Mouse (Mus musculus) megakaryocyte-erythroid progenitor cell, adult 5-6 weeks (primary cell): ENCODE measurements around the gene Cib1. TPM values are rescaled to one million over a fixed set of nuclear protein-coding genes. Genes with fewer than 3 reads are reported as not detected.

Experiments
- ATAC-seq: replicated peaks from 2 replicates; pipeline ENCODE4 v1.8.0; 2016; ENCODE audit warnings: mild to moderate bottlenecking, inconsistent platforms; ENCODE audit not compliant: severe bottlenecking, poor library complexity, low FRiP score, low TSS enrichment
- total RNA-seq, 2 experiments: library from RNA; stranded (forward) in 1 of 2; stranded (reverse) in 1 of 2; fragments of 200-1000, 215-1000 nt in 1 of 2; fragments of >200 nt in 1 of 2; fragmentation: Nextera tagmentation in 1 of 2; gene quantifications; 2 replicates each; pipeline ENCODE4 v1.2.3; 2014 to 2017

Gene Cib1
- total RNA-seq, 2 experiments from 2014 or later: 42.4 to 65.7 TPM

DNA sequence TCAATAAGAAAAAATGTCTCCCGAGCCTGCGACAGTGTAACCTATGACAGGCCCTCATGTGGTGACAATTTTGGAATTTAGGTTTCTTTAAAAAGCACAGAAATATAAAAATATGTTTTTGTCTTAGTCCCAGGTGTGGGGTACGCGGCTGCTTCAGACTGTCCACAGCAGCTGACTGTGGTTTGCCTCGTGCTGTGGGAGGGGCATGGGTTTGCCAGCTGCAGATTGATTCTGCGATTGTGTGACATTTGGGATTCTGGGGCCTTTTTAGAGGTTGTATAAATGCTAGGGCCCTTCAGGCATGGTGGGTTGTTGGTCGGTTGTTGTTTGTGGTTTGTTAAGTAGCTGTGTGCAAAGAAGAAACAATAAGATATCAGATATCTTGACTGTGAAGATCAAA is 27.7 kb downstream of the Cib1 start:
- ATAC-seq: no peak

DNA sequence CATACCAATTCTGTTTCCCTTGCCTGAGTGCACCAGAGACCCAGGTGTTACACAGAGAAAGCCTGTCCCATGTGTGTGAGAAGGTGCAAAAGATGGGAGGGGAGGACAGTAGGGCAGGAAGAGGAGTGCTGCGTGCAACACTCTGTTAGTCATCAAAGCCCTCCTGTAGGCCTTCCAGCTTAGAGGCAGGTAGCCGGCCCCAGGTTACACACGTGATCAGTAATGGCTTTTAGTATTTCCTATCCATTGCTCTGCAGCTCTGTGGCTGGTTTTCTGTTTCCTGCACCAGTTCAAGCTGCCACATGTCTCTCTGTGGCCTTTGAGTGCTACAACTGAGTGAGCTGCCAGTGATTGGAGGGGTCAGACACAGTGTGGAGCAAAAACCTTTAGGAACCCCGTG is 28.3 kb downstream of the Cib1 start:
- ATAC-seq: no peak

DNA sequence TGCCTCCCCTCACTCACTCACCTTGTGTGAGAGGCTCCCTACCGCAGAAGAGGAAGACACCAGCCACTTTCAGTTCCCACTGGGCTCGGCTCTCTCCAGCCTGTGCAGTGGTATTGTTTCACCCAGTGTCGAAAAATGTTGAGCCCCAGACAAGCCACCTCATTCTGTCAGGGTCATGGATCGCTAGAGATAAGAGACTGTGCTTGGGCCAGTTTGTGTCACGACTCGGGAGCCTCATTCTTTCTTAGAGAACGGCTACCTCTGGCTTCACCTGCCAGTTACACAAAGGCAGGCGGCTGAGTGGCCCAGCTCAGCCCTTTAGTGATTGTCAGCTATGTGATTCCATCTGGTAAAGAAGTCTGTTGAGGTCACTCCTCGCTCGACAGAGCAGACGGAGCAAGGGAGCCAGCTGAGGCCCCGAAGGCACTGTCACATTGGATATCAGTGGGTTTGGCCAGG is 28.9 kb downstream of the Cib1 start:
- 0 out of 2 replicates have a peak, but pooled peaks have one; percentile 6 for ATAC-seq

DNA sequence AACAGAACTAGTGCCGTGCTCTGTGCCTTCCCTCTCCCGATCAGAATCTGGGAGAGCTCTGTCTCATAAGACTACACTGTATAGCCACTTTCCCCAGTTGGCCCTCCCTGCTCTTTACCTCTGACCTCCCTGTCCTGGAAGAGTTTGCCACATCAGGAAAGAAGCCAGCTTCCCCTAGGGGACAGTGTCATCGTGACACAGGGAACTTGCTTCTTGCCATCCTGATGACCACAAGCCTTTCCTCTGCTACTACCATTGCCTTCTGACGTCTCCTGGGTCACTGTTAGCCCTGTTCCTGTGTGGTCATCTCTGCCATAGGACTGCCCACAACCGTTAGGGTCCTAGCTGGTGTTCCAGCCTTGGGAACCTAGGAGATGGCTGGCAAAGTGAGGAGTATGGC is 29.7 kb downstream of the Cib1 start:
- no peak for ATAC-seq

DNA sequence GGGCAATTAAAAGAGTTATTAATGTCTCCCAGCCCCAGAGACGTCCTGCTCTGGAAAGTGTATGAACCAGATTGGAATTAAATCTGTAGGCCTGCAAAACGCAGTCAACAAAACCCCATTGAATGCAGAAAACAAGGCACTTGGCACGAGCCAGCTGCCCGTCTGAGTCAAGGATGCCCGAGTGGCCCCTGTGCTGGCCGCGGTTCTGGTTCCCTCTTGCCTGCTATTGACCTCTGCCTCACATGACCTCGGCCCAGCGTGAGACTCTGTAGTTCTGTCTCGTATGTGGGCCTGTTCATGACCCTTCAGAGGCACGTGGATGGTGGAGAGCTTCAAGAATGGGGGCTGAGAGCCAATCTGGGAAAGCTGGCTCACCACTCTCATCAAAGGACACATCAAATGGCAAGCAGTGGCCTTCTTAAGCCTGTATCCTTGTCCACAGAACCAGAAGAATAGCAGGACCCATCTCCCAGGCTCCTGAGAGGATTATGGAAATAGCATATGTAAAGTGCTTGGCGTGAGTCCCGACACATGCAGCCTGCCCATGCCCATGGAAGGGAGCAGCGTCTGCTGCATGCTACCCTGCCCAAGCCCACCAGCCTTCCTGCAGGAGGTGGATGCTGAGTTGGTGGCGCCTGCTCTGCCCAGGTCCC is 30.6 kb downstream of the Cib1 start:
- ATAC-seq: no peak

DNA sequence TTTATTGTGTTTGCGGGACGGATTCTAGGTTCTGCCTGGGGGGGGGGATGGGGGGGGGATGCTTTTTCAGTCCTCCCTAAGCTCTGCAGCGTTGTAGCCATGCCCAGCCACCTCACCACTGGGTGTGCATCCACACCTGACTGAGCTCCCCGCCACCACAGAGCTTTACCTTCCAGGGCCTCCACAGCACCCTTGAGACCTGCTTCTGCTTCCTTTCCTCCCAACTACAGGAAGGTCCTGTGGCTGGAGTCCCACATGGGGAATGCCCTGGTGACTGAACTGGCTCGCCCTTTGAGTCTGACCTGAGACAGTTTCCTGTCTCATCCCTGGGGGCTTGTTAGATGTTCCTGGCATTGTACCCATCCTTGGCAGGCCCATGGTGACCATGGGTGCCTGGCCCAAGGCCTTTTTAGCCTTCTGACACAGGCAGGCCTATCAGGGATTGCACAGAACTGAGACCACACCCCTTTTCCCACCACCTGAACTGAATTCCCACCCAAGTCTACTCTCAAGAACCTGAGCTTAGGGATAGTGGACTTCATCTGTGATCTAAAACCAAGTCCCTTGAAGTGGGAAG is 31.6 kb downstream of the Cib1 start:
- ATAC-seq: no peak

DNA sequence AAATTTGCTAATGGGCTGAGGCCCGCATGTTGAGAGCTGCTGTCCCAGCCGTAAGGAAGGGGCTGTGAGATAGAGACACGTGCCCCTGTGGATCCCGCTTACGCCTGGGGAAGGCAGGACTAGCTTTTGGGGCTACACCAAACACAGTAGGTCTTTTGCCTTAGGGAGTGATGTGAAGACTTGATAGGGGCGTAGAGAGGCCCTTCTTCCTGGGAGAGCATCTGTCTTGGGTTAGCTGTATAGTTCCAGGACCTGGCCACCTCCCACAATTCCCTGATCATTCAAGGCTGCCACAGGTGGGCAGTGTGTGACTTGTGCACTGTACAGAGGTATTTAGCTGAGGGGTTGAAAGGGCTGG is 32.0 kb downstream of the Cib1 start:
- ATAC-seq: no peak

DNA sequence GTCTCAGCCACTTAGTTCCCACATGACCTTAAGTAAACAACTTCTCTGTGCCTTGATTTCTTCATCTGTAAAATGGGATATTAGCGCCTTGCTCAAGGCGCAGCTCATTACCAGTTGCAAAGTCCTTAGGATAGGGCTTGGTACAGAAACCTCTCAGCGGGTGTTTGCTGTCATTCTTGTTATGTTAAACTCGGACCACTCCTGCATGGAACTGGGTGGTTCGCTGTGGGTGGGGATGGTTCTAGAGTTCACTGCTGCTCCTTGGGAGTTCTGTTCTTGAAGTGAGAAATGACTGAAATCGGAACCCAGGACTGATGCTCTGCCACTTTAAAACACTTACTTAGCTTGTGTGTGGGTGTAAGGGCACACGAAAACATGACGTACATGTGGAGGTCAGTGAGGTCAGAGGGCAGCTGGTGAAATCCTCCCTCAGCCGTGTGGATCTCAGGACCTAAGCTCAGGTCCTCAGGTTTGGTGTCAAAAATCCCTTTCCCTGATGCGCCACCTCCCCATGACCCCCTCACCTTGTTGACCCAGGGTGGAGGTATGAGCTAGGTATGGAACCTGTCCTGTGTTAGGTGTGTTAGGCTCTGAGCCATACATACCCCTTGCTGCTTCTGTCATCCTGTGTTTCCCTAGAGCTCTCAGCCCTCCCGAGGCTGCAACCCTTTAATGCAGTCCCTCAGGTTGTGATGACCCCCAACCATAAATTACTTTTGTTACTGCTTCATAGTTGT is 32.6 kb downstream of the Cib1 start:
- no peak for ATAC-seq

DNA sequence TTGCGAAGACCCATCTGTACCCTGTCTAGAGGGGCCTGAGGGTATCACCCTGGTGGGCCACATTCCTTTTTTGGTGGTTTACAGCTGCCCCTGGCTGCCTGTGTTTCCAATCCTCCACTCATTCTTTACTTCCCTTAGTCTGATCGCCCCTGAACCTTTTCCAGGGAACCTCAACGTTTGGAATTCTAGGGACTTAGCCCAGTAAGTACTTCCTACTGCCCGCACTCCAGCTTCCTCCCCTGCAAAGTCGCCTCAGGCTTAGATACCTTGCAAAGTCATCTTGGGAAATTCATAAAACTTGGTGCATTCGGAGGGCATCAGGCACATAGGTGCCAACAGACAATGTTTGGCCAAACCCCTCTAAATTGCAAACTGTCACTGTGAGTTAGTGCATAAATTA is 33.3 kb downstream of the Cib1 start:
- ATAC-seq: no peak

DNA sequence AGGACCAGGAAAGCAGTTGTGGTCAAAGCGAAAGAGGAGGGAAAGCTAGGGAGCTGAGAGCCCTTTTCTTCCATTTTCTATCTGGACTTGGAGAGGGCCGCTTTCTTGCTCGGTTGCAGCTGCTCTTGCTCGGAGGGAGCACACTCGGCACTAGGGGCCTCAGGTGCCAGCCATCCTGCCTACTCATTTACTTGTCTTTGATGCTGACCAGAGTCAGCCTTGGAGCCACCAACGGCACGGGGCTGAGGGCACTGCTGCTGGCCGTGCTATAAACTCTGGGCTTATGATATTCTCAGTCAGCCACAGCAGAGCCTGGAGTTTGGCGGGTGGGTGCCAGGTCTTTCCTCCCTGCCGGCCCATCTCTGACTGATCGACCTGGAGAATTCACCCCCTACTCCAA is 33.8 kb downstream of the Cib1 start:
- ATAC-seq: no peak

DNA sequence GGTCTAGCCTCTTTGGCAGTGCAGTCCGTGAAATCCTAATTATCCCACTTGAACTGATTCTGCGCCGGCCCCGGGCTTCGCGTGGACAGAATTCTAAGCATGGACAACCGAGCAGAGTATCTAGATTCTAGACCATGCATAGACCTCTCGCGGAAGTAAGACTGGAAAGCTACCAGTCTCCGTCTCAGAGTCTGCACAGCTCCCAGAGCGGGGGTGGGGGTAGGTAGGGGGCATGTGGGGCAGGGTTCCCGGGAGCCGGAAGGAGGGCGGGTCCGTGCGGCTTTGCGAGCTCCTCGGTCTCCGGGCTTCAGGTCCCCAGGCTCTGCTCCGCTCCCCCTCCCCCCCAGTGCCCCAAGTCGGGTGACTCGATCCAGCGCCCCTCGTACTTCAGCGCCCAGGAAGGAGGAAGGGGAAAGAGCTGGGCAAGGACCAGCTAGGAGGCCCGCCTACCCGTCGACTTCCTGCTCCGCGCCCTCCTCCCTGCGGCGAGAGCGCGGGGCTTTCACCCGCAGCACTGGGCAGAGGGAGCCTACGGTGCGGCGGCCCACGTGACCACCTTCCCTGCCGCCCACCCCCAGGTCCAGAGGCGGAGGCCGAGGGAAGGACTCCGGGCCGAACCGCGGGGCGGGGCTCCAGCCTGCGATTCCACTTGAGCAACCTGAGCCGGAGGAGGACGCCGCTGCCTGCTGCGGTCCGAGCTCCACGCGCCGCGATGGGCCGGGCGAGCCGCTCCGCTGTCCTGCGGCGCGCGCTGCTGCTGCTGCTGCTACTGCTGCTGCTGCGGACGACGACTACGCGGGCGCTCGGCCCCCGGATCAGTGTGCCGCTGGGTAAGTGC is 34.5 kb downstream of the Cib1 start:
- ATAC-seq: peak; percentile 53

DNA sequence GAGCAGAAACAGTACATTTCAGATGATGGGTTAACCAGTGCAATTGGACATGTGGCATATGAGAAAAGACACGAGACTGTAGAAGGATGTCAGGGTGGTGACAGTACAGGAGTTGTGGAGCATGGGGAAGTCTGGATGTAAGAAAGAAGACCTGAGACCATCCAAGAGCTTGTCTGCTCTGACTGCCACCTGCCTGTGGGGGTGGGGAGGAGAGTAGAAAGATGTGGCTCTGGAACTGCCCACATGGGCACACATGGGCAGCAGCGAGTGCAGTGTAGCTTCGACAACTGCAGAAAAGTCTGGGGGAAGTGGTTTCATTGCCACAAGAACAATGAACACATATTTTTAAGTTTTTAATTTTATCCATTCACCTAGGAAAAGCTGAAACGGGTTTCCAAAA is 35.2 kb downstream of the Cib1 start:
- ATAC-seq: no peak

DNA sequence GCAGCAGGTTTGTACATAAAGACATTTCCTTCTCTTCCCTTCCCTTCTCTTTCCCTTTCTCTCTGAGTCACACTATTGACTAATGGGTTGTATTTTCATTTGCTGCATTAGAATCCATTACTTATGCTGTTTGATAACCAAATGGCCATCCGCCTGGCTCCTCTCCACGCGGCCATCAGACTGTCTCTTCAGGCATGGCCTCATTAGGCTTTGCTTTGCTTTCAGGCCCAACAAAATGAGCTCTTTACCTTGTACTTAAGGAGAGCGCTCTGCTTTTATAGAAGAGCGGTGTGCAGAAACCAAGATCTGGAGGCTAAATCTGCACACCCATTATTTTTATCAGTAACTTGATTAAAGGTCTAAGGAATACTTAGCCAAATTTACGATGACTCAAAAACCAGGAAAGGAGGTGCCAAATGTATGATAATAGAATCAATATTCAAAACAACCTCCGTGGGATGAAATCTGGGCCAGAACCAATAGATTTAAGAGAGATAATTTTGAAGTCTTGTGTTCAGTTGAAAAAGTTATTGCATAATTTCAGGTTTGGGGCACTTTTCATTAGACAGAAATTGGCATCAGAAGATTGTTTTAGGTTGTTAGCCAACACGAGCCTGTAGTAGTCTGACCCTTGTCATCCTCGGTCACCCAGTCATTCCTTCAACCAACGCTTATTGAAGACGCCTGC is 36.9 kb downstream of the Cib1 start:
- ATAC-seq: no peak

DNA sequence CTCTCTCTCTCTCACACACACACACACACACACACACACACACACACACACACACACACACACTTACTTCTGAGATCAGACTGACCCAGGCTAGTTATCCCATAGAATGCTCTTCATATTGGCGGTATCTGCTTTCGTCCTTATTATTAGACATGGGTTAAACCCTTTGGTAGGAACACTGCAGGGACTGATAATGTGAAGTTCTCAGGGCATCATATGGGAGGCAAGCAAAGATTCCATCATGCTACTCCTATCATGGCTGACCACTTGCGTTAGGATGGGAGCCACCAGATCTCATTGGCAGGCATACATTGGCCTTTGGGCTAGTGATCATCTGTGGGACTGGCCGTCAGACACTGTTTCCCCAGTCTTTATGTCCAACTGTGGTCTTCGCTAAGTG is 37.5 kb downstream of the Cib1 start:
- ATAC-seq: no peak

DNA sequence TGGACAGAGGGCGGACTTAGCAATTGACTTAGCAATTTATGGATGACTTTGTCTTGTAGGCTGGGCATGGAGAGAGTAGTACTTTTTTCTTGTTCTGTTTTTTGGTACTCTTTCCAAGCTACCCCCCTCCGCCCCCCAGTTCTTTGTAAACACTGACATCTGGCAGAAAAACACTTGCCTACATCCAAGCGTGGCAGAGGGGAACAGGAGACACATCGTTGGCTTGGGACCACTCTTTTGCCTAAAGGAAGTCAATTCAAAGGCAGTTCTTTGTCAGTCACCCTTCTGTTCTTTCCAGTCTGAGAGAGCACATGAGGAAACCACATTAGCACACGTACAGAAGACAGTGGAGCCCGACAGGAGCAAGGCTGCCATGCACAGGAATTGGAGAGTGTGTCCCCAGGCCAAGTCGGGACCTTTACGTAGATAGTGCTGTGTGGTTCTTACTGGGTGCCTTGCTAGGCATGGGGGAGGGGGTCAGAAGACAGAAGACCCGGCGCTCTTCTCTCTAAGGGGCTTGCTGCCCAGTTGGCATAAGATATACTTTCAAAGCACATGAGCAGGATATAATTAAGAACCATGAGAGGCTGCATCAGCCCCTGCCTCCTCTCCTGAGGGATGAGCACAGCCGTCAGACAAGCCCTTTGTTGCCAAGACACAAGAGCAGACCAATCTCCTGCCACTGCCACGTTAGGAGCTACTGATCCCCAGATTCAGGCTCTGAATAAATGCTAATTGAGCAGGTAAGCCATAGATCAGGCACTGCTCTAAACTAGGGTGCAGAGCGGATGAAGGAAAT is 38.5 kb downstream of the Cib1 start:
- no peak for ATAC-seq

DNA sequence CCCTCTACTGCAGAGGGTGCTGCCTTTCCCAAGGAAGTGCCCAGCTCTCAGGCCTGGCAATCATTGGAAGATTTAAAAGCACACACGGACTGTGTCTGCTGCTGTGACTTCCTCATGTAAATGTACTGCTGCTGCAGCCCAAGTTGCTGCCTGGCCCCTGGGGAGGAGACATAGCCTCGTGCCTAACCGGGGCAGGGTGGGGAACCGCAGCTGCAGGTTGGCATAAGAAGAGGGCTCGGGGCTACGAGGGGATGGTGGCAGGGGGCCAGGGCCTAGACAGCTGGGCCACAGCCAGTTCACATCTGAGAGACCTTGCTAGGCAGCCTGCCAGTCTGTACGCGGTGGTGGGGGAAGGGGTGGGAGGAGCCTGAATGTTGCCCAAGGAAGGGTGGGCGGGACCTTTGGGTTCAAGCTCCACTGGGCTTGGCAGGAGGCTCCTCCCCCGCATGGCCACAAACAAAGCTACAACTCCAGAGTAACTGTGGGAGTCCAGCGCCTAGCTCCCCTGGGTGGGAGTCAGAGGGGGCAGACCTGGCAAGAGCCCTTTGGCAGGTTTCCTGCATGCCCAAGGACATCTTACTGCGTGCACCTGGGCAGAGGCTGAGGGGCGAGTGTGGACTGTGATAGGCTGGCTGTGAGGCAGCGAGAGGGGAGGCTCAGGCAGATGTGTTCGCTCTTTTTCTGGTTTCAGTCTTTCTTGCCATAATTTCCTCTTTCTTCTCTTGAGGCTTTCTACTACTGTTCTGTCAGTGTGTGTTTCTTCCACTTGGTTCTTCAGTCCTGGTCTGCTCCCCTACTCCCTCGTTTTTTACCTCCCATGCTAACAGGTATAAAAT is 40.2 kb downstream of the Cib1 start:
- ATAC-seq: peak; percentile 71

DNA sequence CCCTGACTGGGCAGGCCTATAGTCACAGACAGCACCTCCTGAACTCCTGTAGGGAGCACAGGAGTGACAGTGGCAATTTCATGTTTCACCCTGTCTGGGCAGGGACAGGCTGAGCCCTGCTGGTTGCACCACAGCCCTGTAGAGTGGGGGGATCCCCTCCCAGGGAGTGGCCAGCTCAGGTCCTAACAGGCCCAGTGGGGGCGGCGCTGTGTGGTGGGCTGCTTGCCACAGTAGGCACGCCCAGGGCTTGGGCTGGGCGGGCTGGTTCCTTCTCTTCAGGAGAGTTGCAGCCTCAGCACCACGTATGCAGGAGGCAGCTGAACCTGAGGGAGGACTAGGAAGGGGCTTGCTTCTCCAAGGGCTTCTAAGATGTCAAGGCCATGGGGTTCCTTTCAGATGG is 41.2 kb downstream of the Cib1 start:
- ATAC-seq: peak; percentile 55
